Mouse (Mus musculus) brain, adult 2 months (tissue): ENCODE data around the gene Cd300a.
"Not testable (repeated sequence)": the region's sequence is repeated elsewhere in the genome, so short reads cannot be mapped to it uniquely, and the experiment has no call there.

Source experiments
- DNase-seq: peaks from one replicate; pipeline ENCODE4 v3.0.0; 2011; ENCODE audit warnings: low read depth, low spot score

Gene Cd300a

GRCm38 (mm10) chr11:114907567-114907966, 17.7 kb downstream of the Cd300a start:
- DNase-seq: no peak

GRCm38 (mm10) chr11:114908086-114908485, 18.2 kb downstream of the Cd300a start:
- no peak for DNase-seq

- not testable (repeated sequence) for DNase-seq
Measured at GRCm38 (mm10) chr11:114909538-114909937, 19.7 kb downstream of the Cd300a start.

- peak; percentile 89 for DNase-seq
Measured at GRCm38 (mm10) chr11:114912847-114913246, 23.0 kb downstream of the Cd300a start.

- no peak for DNase-seq
Measured at GRCm38 (mm10) chr11:114914978-114915377, 25.1 kb downstream of the Cd300a start.

GRCm38 (mm10) chr11:114917120-114917519, 27.3 kb downstream of the Cd300a start:
- DNase-seq: no peak

- DNase-seq: peak; percentile 97
Measured at GRCm38 (mm10) chr11:114922439-114922838, 32.6 kb downstream of the Cd300a start.

- no peak for DNase-seq
Measured at GRCm38 (mm10) chr11:114923961-114924360, 34.1 kb downstream of the Cd300a start.

- DNase-seq: peak; percentile 45
Measured at GRCm38 (mm10) chr11:114929581-114929980, 39.7 kb downstream of the Cd300a start.

- DNase-seq: peak; percentile 41
Measured at GRCm38 (mm10) chr11:114931041-114931440, 41.2 kb downstream of the Cd300a start.

GRCm38 (mm10) chr11:114933591-114933990, 43.8 kb downstream of the Cd300a start:
- DNase-seq: no peak

GRCm38 (mm10) chr11:114934144-114934543, 44.3 kb downstream of the Cd300a start, which contains the start of gene Cd300lb:
TSS of gene Cd300lb (minus strand) at chr11:114934386.
- DNase-seq: peak; percentile 76
